Mouse (Mus musculus): ENCODE measurements at regions not wholly inside any gene's neighbourhood (a gene's known extent, or its start where the extent isn't known, plus 50 kb on each side); places are given as distances from the start of the nearest gene placed in this dataset.

- ATAC-seq (ENCODE audit: insufficient number of reproducible peaks, low FRiP score, low TSS enrichment) = no peak
Measured at GRCm38 (mm10) chr7:118042914-118043313, 73.1 kb downstream of the Rps15a start.

- ATAC-seq (ENCODE audit: insufficient number of reproducible peaks, low FRiP score, low TSS enrichment) = no peak
Measured at GRCm38 (mm10) chr7:118039862-118040261, 76.1 kb downstream of the Rps15a start.

- no peak for ATAC-seq (ENCODE audit: insufficient number of reproducible peaks, low FRiP score, low TSS enrichment)
Measured at GRCm38 (mm10) chr7:118037062-118037461, 78.9 kb downstream of the Rps15a start.

- no peak for ATAC-seq (ENCODE audit: insufficient number of reproducible peaks, low FRiP score, low TSS enrichment)
Measured at GRCm38 (mm10) chr7:118026106-118026526, 89.9 kb downstream of the Rps15a start.

GRCm38 (mm10) chr7:118004620-118005019, 111.4 kb downstream of the Rps15a start:
- no peak for ATAC-seq (ENCODE audit: insufficient number of reproducible peaks, low FRiP score, low TSS enrichment)

- ATAC-seq (ENCODE audit: insufficient number of reproducible peaks, low FRiP score, low TSS enrichment) = no peak
Measured at GRCm38 (mm10) chr7:118001881-118002280, 114.1 kb downstream of the Rps15a start.

GRCm38 (mm10) chr7:118001121-118001520, 114.9 kb downstream of the Rps15a start:
- no peak for ATAC-seq (ENCODE audit: insufficient number of reproducible peaks, low FRiP score, low TSS enrichment)

- ATAC-seq (ENCODE audit: insufficient number of reproducible peaks, low FRiP score, low TSS enrichment) = no peak
Measured at GRCm38 (mm10) chr7:117982177-117982576, 133.8 kb downstream of the Rps15a start.

- no peak for ATAC-seq (ENCODE audit: insufficient number of reproducible peaks, low FRiP score, low TSS enrichment)
Measured at GRCm38 (mm10) chr7:117971176-117971575, 144.8 kb downstream of the Rps15a start.

- ATAC-seq (ENCODE audit: insufficient number of reproducible peaks, low FRiP score, low TSS enrichment) = no peak
Measured at GRCm38 (mm10) chr7:117943435-117943834, 172.6 kb downstream of the Rps15a start.

GRCm38 (mm10) chr7:117939618-117940017, 176.4 kb downstream of the Rps15a start:
- no peak for ATAC-seq (ENCODE audit: insufficient number of reproducible peaks, low FRiP score, low TSS enrichment)

GRCm38 (mm10) chr7:117934908-117935307, 181.1 kb downstream of the Rps15a start:
- ATAC-seq (ENCODE audit: insufficient number of reproducible peaks, low FRiP score, low TSS enrichment) = no peak

- no peak for ATAC-seq (ENCODE audit: insufficient number of reproducible peaks, low FRiP score, low TSS enrichment)
Measured at GRCm38 (mm10) chr7:117931234-117931895, 184.6 kb downstream of the Rps15a start.

GRCm38 (mm10) chr7:117930392-117930791, 185.6 kb downstream of the Rps15a start:
- ATAC-seq (ENCODE audit: insufficient number of reproducible peaks, low FRiP score, low TSS enrichment) = no peak

GRCm38 (mm10) chr7:117926396-117926795, 189.6 kb downstream of the Rps15a start:
- ATAC-seq (ENCODE audit: insufficient number of reproducible peaks, low FRiP score, low TSS enrichment) = no peak

GRCm38 (mm10) chr7:117922270-117922669, 193.7 kb downstream of the Rps15a start:
- no peak for ATAC-seq (ENCODE audit: insufficient number of reproducible peaks, low FRiP score, low TSS enrichment)

GRCm38 (mm10) chr7:117918206-117918995, 197.6 kb downstream of the Rps15a start:
- no peak for ATAC-seq (ENCODE audit: insufficient number of reproducible peaks, low FRiP score, low TSS enrichment)

GRCm38 (mm10) chr7:117916915-117917314, 199.1 kb downstream of the Rps15a start:
- no peak for ATAC-seq (ENCODE audit: insufficient number of reproducible peaks, low FRiP score, low TSS enrichment)

GRCm38 (mm10) chr7:117912453-117912852, 203.5 kb downstream of the Rps15a start:
- ATAC-seq (ENCODE audit: insufficient number of reproducible peaks, low FRiP score, low TSS enrichment) = no peak

- no peak for ATAC-seq (ENCODE audit: insufficient number of reproducible peaks, low FRiP score, low TSS enrichment)
Measured at GRCm38 (mm10) chr7:117911062-117911461, 204.9 kb downstream of the Rps15a start.

- ATAC-seq (ENCODE audit: insufficient number of reproducible peaks, low FRiP score, low TSS enrichment) = no peak
Measured at GRCm38 (mm10) chr7:117896528-117896927, 219.5 kb downstream of the Rps15a start.

GRCm38 (mm10) chr7:117887288-117887687, 228.7 kb downstream of the Rps15a start:
- ATAC-seq (ENCODE audit: insufficient number of reproducible peaks, low FRiP score, low TSS enrichment) = no peak

Data from cerebellum, adult (tissue).